Mouse (Mus musculus) megakaryocyte, embryonic 14.5 days (primary cell): Measurements from ENCODE around the gene Podxl2.

Source experiments
- FLI1 ChIP-seq: IDR thresholded peaks from 2 replicates; pipeline ENCODE4 v1.6.1; 2012; ENCODE audit warnings: low read length, inconsistent platforms, mixed read lengths
- GATA1 ChIP-seq: IDR thresholded peaks from 3 replicates; pipeline ENCODE4 v1.6.1; 2012; ENCODE audit warnings: mixed read lengths, low read length, inconsistent platforms, borderline replicate concordance

- TF ChIP-seq GATA1 (no peak), FLI1 (no peak)
Measured at GRCm38 (mm10) chr6:88885644-88886416, 11.0 kb upstream of the Podxl2 start.
